Mouse (Mus musculus): Measurements from ENCODE around the gene Idnk.

Gene Idnk

DNA sequence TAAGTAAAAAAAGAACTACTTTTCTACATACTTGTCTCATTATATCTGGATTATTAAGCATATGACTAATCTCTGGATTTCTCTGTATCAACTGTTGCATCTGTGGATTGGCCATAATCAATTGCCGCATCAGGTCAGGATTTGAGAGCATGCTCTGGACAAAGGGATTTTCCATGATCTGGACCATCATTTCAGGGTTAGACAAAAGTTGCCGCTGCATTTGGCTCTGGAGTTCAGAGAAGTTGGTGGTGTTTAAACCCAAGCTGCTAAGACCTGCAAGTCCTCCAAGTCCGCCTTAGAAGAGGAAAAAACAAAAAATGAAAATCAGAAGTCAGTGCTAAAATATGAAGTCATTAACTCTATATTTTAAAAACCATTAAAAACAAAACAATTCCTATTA is 35.8 kb downstream of the Idnk start:
- no peak for DNase-seq (ENCODE audit: low spot score)

DNA sequence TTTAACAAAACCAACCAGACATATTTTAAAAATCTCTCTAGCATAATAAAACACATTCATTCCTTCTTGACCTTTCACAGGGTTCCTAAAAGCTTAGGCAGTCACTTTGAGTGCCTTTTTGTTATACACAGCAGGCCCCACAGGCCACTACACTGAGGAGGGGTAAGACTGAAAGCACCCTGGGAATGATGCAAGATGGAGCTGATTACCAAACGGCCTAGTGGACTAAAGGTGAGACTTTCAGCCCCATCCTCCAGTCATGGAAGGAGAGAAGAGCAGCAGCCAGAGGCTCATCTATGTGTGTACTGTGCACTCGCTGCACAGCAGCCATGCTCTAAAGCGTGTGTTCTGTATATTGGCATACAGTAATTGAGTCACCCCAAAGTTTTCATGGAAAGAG is 37.5 kb downstream of the Idnk start:
- DNase-seq (ENCODE audit: low spot score): no peak

DNA sequence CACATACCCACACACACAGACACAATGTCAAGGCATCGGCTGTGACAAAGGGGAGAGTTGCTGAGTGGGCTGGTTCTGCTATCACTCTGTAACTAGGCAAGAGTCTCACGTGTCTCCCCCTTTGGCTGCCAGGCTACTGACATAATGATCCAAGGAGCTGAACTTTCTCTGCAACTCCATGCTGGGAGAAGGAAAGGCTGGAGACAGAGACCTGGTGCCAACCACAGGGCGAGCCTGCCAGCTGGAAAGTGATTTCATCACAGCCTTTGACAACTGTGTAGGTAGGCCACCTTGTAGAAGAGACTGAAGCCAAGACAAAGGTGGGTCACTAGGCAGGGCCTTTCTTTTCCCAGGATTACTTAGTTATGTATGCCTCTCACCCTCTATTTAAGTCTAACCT is 39.8 kb downstream of the Idnk start:
- DNase-seq (ENCODE audit: low spot score): no peak

DNA sequence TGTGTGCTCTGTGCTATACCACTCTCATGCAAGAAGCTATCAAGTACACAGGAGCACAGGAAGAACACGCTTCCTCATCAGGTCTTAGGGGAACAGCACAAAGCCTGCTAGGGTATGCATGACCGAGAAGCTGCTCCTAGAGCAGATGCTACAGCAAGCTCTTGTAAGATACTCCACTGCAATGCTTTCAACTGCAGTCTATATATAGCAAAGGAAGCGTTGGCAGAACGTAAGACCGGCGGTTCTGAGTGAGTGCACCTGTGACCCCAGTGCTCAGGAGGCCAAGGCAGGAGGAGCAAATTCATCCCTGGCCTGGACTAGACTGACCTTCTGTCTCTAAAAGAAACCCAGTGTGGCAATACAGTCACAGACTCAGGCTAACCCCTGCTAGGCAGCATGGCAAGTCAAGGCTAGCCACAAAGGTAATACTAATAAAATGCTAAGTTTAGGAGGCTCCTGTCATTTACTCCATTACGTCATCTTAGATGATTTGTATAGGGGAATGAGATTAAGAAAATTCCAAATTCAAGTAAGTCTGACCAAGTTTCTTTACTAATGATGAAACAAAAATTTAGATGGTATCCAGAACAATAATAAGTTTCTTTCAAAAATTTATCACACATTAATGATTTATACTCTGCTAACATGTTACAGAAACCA is 40.7 kb downstream of the Idnk start:
- no peak for DNase-seq (ENCODE audit: low spot score)

DNA sequence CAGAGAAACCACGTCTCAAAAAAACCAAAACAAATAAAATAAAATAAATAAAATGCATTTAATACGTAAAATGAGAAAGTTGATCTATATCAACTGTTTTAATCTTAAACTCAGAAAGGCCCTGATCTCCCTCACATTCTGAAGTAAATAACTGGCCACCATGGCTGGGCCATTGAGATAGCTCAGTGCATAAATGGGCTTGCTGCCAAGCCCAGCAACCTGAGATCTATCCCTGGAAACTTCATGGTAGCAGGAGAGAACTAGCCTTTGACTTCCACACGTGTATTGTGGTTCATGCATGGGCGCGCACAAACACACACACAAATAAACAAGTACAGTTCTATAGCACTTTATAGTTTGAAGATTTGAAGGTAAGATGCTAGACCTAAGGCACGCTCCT is 43.9 kb downstream of the Idnk start:
- DNase-seq (ENCODE audit: low spot score): no peak

DNA sequence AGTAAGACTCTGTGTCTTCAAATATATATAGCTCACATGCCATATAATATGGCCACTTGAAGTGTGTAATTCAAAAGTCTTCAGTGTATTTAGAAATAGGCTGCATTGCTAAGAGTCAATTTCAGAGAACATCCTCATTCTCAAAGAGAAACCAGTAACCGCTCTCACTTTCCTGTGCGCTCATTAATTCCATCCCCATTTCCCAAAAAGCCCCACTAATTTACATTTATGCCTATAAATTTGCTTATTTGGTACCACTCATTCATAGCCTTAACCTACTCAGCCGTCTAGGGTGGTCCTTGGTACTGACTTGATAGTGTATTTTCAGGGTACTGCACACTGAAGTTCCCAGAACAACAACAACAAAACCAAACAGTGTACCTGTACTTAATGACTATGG is 44.5 kb downstream of the Idnk start:
- DNase-seq (ENCODE audit: low spot score): no peak

DNA sequence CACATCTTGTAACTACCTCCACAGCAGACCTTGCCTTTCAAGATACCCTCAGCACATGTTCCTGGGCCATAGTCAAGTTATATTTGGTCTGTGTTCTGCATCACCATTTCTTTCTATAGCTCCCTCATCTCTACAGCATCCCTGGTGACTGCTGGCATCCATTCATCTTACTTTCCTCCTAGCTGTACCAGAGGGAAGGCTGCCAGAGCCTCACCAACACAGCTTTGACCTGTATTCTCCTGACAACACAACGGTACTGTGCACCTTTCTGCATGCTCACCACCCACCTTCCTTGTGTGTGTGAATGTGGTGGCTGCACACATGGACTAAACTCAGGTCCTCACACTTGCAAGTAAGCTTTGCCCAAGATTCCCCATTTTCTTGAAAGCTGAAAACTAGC is 45.5 kb downstream of the Idnk start:
- no peak for DNase-seq (ENCODE audit: low spot score)

DNA sequence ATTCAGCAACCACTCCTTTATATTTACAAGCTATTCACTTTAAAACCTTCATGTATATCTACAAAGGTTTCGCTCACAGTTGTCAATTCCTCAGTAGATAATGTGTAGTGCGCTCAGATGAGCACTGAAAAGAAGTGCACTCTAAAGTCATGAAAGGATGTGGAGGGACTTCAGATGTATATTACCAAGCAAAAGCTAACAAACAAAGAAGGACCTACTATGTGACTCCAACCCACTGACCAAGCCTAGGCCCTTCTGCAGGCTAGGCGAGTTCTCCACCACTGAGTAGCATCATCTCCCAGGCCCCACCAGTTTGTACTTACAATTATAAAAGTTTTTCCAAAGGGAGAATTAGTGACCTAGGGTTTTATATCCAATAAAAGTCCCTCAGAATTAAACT is 46.8 kb downstream of the Idnk start:
- no peak for DNase-seq (ENCODE audit: low spot score)

DNA sequence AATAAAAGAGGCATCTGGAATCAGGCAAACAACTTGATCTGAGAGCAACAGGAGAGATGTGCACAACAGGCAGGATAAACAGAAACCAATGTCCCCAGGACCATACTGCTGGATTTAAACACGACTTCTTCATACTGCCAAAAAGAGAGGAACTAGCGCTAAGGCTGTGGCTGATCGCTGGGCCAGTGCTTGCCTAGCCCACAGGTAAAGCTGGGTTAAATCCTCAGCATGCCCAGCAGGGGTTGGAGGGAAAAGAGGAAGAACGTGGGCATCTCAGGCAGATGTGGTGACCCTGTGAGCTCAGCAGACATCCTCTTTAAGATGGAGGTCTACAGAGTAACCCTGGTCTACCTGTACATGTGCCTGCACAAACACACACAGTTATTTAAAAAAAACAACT is 47.5 kb downstream of the Idnk start:
- no peak for DNase-seq (ENCODE audit: low spot score)

DNA sequence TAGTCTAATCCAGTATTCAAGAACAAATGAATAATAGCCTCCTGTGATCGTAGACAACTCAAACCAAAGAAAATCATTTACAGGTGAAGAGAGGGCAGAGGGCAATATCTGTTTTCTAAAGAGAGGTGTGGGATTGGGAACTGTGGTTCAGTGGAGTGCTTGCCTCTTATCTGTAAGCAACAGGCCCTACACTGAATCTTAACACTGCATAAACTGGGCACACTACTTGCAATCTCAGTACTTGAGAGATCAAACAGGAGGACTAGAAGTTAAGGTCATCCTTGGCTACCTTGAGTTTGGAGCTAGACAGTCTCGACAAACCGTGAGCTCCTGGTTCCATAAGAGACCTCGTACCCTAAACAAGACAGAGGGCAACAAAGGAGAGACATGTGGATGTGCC is 48.6 kb downstream of the Idnk start:
- DNase-seq (ENCODE audit: low spot score): no peak

DNA sequence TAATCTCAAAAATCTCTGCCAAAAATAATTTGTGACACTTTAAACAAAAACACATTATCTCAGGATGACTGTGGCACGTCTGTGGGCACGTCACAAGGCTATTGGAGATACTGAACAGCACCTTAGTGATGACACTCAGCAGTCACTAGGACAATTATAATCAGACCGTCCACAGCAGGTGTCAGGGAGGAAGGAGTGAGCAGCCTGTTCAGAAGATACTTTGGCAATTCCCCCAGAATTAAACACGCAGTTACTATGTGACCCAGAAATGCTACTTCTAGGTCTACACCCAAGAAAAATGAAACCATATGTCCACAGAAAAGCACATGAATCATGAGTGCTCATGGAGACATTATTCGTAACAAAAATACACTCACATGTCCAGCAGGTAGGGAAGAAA is 53.0 kb downstream of the Idnk start:
- no peak for DNase-seq (ENCODE audit: low spot score)

DNA sequence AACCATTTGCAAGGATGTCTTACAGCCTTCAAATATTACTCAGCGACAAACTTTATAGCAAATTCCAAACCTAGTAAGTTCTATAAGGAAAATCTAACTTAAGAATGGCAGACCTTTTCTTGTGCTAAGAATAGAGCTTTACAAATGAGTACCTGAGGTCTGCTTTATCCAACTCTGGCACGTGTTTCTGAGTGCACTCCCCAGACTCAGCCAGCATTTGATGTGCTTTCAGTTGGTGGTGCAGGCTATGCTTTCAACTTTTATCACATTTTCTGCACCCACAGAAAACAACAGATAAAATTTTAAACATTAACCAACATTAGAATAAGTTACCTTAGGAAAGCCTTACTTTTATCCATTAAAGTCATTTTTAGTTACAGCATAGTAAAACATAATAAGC is 55.1 kb downstream of the Idnk start:
- no peak for DNase-seq (ENCODE audit: low spot score)

DNA sequence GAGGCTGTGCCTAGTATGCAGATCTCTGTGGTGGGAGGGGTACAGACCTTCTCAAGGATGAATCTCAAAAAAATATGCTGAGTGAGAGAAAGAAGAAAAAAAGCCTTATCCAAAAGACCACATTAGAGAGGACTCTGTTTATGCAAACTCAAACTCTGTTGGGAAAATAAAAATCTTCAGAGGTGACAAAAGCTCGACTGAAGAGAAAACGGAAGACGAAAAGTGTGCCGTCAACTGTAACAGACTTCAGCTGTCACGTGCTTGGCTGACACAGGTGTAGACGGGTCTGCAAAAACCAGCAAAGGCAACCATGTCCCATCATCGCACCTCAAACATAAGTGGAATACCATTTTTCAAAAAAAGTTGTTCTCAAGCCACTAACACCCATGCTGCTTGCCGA is 56.4 kb downstream of the Idnk start:
- DNase-seq (ENCODE audit: low spot score): peak; percentile 2

Measured in embryo, embryonic 10.5 days (tissue).